Mouse (Mus musculus) thymus, adult 2 months (tissue): ENCODE measurements at regions not wholly inside any gene's neighbourhood (a gene's known extent, or its start where the extent isn't known, plus 50 kb on each side); places are given as distances from the start of the nearest gene placed in this dataset.

Source experiments
- CTCF ChIP-seq: fragments of 200-500 bp; IDR thresholded peaks from 2 replicates; pipeline ENCODE4 v1.5.1; 2012; ENCODE audit warnings: mild to moderate bottlenecking, control low read depth, low read length, moderate library complexity, borderline replicate concordance; ENCODE audit not compliant: control insufficient read depth, poor library complexity, insufficient read depth; ENCODE audit errors: extremely low read depth
- POLR2A ChIP-seq: fragments of 200-500 bp; IDR thresholded peaks from 2 replicates; pipeline ENCODE4 v1.6.1; 2012; ENCODE audit warnings: mild to moderate bottlenecking, low read length, control low read depth, moderate library complexity; ENCODE audit not compliant: control insufficient read depth, poor library complexity, insufficient read depth; ENCODE audit errors: extremely low read depth

DNA sequence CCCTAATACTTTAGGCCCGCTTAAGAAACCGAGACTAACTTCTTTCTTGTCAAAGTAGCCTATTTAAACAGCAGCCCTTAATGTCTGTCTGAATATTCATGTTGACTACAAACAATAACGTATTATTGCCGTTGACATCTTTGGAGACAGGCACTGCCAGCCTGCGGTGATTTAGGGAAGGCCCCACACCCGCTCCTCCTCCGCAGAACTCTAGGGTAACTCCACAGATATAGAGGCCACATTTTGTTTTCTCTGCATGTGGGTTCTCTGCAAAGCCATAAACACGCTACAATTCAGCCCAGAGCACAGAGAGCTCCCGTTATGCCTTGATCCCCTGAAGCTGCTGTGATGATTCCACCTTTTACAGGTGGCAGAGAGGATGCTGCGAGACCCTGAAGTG, 366.8 kb upstream of the Mki67 start:
- no peak for TF ChIP-seq CTCF
- no peak for TF ChIP-seq POLR2A
